Comparison of ENCODE assay signal across 8 mouse cellular contexts in the genomic region with DNA sequence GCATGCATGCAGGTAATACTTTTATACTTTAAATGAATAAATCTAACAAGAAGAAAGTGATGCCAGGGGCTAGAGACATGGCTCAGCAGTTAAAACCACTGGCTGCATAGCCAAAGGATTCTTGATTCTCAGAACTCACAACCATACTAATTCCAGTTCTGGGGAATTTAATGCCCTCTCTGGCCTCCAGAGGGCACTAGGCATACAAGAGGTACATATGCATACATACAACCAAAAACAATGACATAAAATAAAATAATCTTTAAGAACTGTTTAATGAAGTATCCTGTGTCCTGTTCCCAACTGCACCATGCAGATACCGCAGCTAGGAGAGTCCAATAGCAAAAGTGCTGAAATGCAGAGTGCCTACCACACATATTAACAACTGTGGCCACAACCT. TPM values are rescaled to one million over a fixed set of nuclear protein-coding genes. Genes with fewer than 3 reads are reported as not detected.
DNase-seq lines count a peak whose midpoint lies in the region; ATAC-seq and TF ChIP-seq lines count a peak whose summit lies in the region.

No protein-coding gene starts in this region.

- TF ChIP-seq POLR2A in cerebellum, adult 2 months (IDR thresholded peaks at IDR 0.05; ENCODE audit: borderline replicate concordance, insufficient read depth, low read length), result no peak

- H3K27me3 ChIP-seq in heart, embryonic 11.5 days (ENCODE audit: control insufficient read depth, insufficient read depth, low read length), result no peaks in the 10 kb centered on the region
- no peaks in the 10 kb centered on the region for H3K27me3 ChIP-seq in cerebellum, adult 2 months (ENCODE audit: control insufficient read depth, insufficient read depth, low read length)

- ATAC-seq in heart, embryonic 11.5 days (replicated peaks; ENCODE audit: insufficient number of reproducible peaks, low FRiP score, low TSS enrichment), result no peak

- H3K9ac ChIP-seq in heart, embryonic 11.5 days (ENCODE audit: low read depth, low read length), result no peak overlapping the region

- intact Hi-C loops in heart, postnatal 14 days (cut with DNase I), result loop anchor here (2.0 kb wide), 1 partner anchor 40 kb away; no protein-coding TSS in a partner anchor

- H3K27ac ChIP-seq in heart, embryonic 11.5 days (ENCODE audit: low read depth, low read length), result no peak overlapping the region
- no peak overlapping the region for H3K27ac ChIP-seq in cerebellum, adult 2 months (ENCODE audit: insufficient read depth, low read length)

- WGBS in heart, embryonic 11.5 days (ENCODE audit: insufficient replicate concordance), result 64% methylated on average over 1 of the region's 1 CpGs
- WGBS in cerebellum, adult 2 months, result 63% methylated on average over 1 of the region's 1 CpGs

- no peaks in the 10 kb centered on the region for H3K9me3 ChIP-seq in heart, embryonic 11.5 days (replicated peaks; ENCODE audit: control insufficient read depth, low read length)

- no peak overlapping the region for H3K4me2 ChIP-seq in heart, embryonic 11.5 days

- H3K36me3 ChIP-seq in heart, embryonic 11.5 days (ENCODE audit: control insufficient read depth, insufficient read depth, low read length), result no peaks in the 10 kb centered on the region

- H3K4me3 ChIP-seq in heart, embryonic 11.5 days (ENCODE audit: low read depth, low read length), result no peak overlapping the region
- H3K4me3 ChIP-seq in cerebellum, adult 2 months (replicated peaks; ENCODE audit: insufficient read depth, low read depth, low read length), result no peak overlapping the region

- 0 out of 2 replicates have a peak, but pooled peaks cover 3% of the 10 kb centered on the region for H3K4me1 ChIP-seq in heart, embryonic 11.5 days (ENCODE audit: control insufficient read depth, insufficient read depth, low read length)
- no peaks in the 10 kb centered on the region for H3K4me1 ChIP-seq in cerebellum, adult 2 months (ENCODE audit: control insufficient read depth, insufficient read depth, low read length)

- 0 out of 2 replicates have a peak, but pooled peaks have one; percentile 22 for TF ChIP-seq CTCF in cerebellum, adult 2 months (IDR thresholded peaks at IDR 0.05; ENCODE audit: borderline replicate concordance, insufficient read depth, low read depth, low read length)

- peak; percentile 38 to 49 for DNase-seq in heart, postnatal 14 days
- DNase-seq in thymus, postnatal 14 days, result peak; percentile 6
- no peak for DNase-seq in thymus, adult 18-20 months
- DNase-seq in cerebellum, adult 2 months, result peak; percentile 60 to 66
- DNase-seq in kidney, postnatal 14 days, result peak; percentile 64
- peak; percentile 34 for DNase-seq in right cerebral cortex, postnatal 4 days
- DNase-seq in spleen, postnatal 36 days (ENCODE audit: low spot score in 2 of 2), result no peak

RNA-seq across cellular contexts. Expression of a gene that starts 20.8 kb away (rescaled TPM):
- 10 to 100 TPM; 16.8 to 17.3 TPM for total RNA-seq in heart, postnatal 14 days (2021)
- polyA plus RNA-seq in heart, embryonic 11.5 days (2014; fragmentation: Nextera tagmentation; extraction: Ambion mirVana), result 50.1 and 56.1 TPM in 2 replicates
- polyA plus RNA-seq in cerebellum, adult 2 months (2012; rRNA removed), result 44.3 and 50.8 TPM in 2 replicates

Comparison
In these comparisons a context has a peak if more than half of its experiments do, and no peak if none do; other contexts are left out.
1. DNase-seq: peak in heart, postnatal 14 days (2 of 2), thymus, postnatal 14 days (single experiment), cerebellum, adult 2 months (2 of 2), kidney, postnatal 14 days (single experiment) and right cerebral cortex, postnatal 4 days (single experiment); none in thymus, adult 18-20 months (0 of 2) and spleen, postnatal 36 days (0 of 2).